Mouse (Mus musculus): Measurements from ENCODE around the gene Prkd1. TPM values are rescaled to one million over a fixed set of nuclear protein-coding genes. Genes with fewer than 3 reads are reported as not detected.
"Not testable (repeated sequence)": the region's sequence is repeated elsewhere in the genome, so short reads cannot be mapped to it uniquely, and the experiment has no call there.

Gene Prkd1
- polyA plus RNA-seq (2012; rRNA removed), result 6.7 and 8.0 TPM in 2 replicates

DNA sequence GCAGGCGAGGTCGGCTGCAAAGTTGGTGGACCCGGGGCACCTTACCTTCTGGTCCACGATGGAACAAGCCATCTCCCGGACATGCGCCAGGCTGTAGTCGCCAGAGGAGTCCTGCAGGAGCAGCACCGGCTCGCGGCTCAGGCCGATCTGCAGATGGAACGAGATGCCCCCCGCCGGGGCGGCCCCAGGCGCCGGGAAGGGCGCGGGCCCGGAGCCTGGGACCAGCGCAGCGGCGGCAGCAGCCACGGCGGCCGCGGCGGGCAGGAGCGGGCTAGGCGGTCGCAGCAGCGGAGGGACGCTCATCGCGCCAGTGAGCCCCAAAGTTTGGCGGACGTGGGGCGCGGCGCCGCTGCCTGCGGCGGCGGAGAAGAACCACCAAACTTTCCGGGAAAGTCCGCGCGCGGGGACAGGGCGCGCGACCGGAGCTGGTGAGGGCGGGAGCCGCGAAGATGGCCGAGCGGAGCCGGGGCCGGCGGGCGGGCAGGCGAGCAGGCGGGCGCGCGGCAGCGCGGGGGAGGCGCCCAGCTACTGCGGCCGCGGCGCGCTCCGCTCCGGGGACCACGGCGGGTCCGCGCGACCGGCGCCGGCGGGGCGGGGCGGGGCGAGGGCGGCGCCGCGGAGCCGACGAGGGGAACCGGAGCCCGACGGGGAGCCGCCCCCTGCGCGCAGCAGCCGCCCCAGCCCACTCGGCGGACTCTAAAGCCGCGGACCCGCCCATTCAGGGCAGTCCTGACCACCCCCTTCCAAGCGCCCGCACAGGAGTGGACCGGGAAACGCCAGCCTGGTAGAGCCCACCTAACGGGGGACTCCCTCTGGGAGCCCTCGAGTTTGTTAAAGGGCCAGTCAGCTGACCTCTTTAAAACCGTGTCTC, at the start of gene Prkd1:
Gene Prkd1, minus strand, starts transcription at position 428 of the 871 bp plus-strand sequence.
- peak in 1 of 2 experiments; percentile 43 for DNase-seq (ENCODE audit: extremely low spot score in 1 of 2, low spot score in 1 of 2)

DNA sequence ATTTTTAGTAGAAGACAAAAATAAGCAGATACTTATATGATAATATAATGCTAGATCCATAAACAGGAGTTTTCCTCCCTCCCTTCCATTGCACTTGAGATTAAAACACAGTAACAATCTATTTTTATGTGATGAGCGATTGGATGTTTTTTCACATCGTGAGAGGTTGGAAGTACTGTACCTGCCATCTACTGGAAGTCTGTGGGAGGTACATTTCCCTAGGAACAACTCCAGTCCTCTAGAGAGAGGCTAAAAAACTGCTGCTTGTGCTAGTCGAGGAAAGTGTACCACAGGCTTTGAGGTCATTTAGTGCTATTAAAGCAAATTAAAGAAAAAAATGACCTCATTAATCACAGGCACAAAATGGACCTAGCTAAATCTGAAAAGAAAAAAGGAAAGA, 48.6 kb upstream of the Prkd1 start:
- peak; percentile 23 to 70 for DNase-seq (ENCODE audit: extremely low spot score in 1 of 2, low spot score in 1 of 2)

DNA sequence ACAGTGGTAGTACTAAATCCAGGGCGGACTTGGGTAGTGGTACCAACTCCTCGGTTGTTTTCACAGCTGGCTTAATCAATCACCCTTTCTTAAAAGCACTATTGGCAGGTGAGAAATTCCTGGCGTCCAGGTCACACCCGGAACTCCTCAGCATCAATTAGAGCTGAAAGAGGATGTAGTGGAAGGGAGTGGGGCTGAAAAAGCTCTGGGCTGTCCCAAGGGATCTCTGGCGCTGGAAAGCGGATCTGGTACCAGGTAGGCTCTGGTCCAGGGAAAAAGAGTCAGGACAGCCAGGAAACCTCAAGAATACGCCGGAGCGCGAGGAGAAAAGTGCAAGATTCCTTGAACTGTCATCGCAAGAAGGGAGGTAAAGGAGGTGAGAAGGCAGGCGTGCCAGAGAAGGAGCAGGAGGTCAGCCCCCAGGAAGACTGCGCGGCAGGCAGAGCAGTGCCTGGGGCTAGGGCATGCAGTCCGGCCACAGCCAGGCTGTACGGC, 675 bp downstream of the Prkd1 start:
- no peak for DNase-seq (ENCODE audit: extremely low spot score in 1 of 2, low spot score in 1 of 2)

DNA sequence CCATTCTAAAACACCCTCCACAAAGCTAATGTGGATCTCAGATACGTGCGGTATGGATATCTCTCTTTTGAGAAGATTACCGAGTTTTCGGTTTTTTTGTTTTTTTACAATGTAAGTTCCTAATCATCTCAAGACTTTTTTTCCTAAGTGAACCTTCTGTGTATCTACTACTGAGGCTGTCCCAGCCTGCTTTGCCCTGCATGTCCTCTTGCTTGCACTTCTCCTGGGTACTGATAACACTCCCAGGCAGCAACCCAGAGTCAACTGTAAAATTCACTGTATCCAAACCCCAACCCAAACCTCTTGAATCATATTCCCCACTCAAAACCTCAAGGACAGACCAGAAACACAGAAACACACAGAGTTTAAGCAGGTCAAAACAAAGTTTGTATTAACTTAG, 2.0 kb downstream of the Prkd1 start:
- no peak for DNase-seq (ENCODE audit: extremely low spot score in 1 of 2, low spot score in 1 of 2)

DNA sequence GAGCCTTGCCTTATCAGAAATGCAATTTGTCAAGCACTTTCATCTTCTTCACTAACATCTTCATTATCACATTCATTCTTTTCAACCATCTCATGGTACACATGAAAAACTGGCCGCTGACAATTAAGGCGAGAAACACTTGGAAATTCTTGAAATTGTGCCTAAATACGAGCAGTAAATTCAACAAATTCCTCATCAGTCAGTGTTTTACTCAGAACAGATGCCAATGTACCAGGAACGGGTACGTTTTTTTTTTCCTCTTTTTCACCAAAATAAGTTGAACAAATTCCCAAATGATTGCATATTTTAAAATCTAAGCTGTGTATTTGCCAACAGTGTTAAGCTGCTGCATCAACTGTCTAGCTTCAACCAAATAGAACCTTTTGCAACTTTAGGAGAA, 6.2 kb downstream of the Prkd1 start:
- DNase-seq (ENCODE audit: extremely low spot score in 1 of 2, low spot score in 1 of 2), result no peak

DNA sequence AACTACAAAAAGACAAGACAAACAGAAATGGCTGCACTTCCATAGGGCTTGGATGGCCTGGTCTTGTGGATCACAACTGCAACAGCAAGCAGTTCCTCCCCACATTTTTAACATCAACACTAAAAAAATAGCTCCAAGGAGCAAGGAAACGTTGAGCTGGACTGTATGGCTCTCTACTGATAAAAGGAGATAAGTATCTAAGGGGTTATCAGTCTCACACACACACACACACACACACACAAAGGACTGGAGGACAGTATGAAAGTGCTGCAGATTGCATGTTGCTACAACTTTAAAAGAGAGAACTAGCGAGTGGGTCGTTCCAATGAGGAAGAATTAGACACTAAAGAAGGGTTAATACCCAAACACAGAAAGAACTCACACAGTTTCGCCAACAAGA, 8.7 kb downstream of the Prkd1 start:
- no peak for DNase-seq (ENCODE audit: extremely low spot score in 1 of 2, low spot score in 1 of 2)

DNA sequence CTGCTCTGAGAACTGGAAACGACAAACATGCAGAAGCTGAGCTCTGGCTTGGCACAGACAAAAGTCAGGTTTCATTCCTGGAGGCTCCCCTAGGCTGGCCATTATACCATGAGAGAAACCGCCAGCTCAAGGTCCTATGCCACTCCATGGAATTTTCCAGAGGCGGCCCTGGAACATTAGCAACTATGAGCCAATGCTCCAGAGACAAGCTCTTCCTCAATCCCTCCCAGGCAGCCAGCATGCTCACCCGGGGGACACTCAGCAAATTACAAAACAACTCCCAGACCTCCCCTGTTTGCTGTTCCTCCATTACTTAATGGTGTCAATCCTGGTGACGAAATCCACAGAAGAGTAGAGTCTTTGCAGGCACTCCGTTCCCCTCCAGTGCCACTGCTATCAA, 14.5 kb downstream of the Prkd1 start:
- DNase-seq (ENCODE audit: extremely low spot score in 1 of 2, low spot score in 1 of 2), result no peak

DNA sequence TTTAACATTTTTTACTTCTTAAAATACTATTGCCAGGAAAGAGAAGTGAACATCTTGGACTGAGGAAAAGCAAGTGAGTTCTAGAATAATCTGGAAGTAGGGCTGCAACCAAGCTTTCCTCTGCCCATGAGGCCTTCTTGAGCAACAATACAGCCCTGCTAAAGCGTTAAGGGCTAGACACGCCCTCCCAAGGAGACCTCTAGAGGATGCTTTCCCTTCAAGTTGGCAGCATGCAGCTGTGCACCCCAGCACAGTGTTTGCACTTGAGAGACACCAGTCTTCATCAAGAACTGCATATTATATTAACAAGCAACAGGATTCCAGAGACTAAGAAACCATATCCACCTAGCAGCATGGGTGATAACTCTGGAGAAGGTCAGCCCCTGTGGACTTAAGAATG, 22.8 kb downstream of the Prkd1 start:
- not testable (repeated sequence) for DNase-seq (ENCODE audit: extremely low spot score in 1 of 2, low spot score in 1 of 2)

DNA sequence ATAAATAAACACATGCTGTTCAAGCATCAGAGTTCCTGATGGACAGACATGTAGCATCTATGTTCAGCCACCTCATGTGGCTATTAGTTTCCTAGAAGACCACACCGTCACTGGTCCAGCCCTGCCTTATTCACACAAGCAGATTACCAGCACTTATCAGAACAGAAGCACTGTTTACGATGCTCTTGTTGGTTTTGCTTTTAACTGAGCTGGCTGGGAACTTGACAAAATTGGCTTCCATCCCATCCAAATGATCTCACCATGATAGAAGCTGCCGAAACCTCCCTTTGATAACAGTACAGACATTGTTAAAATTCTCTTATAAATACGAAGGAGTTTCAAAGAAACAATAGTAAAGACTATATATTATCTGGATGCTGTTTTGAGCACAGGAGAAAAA, 24.7 kb downstream of the Prkd1 start:
- no peak for DNase-seq (ENCODE audit: extremely low spot score in 1 of 2, low spot score in 1 of 2)

DNA sequence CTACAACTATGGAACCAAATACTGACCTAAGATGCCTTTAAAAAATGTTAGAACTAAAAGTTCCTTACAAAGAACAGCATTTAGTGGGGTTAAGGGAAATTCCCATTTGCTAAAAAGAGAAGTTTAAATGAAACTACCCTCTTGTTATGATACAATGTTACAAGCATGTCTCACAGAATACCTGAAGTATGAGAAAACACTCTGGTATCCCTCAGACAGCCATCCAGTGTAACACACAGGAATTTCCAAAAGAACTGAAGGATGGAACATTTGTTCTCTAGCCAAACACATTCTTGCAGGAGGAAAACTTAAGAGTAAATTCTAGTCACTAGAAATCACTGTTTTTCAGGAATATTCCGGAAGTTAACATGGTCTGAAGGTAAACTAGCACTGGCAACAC, 33.0 kb downstream of the Prkd1 start:
- DNase-seq (ENCODE audit: extremely low spot score in 1 of 2, low spot score in 1 of 2), result no peak

DNA sequence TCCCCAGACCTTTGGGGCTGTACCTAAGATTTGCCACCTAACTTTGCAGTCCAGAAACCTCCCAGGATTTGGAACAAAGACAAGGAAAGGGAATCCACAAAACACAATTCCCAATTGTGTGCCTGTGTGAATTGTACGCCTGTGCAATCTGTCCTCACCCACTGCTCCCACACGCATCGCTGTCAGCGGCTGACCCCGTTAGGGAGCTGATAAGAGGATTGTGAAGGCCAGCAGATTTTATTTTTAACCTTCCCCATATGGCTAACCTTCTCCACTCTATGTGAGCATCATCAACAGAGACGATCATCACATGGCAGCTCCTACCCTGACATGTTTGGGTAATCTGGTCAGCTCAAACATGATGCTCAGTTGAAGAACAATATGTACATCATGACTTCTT, 34.6 kb downstream of the Prkd1 start:
- DNase-seq (ENCODE audit: extremely low spot score in 1 of 2, low spot score in 1 of 2), result no peak

DNA sequence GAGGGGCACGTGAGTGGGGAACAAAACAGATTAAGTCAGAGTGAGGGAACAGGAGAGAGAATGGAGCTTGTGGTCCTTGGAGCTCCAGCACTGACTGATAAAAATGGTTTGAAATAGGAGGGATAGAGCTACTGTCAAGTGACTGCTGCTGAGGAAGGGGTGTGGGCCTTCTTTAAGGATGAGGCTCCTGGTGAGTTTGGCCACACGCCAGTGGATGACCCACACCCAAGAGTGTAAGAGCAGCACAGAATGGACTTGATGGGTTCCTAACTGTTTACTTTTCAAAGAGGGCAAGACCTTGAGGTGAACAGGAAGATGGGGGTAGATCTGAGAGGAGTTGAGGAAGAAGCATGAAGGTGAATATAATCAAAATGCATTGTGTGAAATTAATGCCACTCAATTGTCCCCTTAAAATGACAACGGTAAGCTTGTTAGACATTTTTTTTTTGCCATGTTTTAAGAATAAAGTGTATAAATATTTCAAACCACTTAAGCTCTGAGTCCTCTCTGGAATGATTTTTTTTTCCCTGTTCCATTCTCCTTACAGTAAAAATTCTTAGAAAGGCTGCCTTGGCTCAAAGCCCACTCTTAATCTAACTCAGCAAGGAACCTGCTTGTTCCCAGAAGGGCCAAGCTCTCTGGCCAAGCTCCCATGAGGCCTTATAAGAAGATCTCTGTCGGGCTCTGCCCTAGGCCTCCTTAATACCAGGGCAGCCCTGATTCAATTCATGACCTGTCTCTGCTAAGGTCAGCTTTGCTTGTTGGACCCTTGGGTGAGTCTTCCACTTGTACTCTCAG, 42.0 kb downstream of the Prkd1 start:
- DNase-seq (ENCODE audit: extremely low spot score in 1 of 2, low spot score in 1 of 2), result no peak

DNA sequence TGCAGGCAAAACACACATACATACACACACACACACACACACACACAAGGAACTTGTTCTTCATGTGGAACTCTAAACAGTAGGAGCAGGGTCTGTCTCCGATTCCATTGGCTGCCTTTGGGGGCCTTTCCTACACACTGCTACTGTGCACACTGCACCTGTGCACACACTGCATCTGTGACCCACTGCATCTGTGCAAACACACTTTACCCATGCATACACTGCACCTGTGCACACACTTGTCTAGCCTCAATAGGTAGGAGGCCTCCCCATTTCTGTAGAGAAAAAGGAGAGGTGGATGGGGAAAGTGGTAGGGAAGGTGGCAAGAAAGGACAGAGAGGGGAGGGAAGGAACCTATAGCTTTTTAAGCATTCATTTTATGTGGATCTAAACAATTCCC, 49.5 kb downstream of the Prkd1 start:
- no peak for DNase-seq (ENCODE audit: extremely low spot score in 1 of 2, low spot score in 1 of 2)

DNA sequence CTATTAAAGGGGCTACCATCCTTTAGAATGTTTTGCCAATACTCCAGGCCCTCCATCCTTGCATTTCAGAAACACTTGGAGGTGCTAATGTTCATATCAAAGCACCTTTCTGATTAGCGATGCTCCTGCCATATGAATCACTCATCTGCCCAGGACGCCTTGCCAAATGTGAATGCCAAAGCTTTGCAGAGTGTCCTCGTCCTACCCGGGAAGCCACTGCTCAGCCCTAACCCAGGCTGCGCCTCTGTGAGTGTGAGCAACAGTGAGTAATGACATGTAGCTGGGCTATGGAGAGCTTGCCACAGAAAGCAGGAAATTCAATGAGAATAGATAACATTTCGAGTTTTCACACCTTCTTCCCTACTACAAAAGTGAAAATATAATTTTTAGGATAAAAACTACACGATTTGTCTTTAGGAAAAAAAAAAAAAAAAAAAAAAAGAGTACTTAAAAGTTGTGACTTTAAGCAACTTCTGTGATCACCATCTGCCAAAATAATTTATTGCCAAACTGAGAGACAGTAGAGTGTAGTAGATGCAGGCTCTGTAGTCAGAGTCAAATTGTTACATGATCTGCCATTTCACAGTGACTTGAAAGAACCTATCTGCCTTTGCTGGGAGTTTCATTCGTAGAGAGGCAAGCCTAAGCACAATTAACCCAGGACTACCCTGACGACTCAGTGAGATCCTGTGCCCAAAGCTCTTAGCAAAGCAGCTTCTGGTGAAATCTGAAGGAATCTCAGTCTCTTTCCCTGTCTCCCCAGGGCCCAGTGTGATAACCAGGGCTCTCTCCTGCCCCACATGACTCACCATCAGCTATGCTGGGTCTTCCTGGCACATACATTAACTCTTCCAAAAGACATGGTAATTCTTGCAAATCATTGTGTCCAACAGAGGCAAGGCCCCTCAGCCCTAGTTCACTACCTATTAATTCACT, 50.6 kb downstream of the Prkd1 start:
- DNase-seq (ENCODE audit: extremely low spot score in 1 of 2, low spot score in 1 of 2), result peak in 1 of 2 experiments; percentile 52

DNA sequence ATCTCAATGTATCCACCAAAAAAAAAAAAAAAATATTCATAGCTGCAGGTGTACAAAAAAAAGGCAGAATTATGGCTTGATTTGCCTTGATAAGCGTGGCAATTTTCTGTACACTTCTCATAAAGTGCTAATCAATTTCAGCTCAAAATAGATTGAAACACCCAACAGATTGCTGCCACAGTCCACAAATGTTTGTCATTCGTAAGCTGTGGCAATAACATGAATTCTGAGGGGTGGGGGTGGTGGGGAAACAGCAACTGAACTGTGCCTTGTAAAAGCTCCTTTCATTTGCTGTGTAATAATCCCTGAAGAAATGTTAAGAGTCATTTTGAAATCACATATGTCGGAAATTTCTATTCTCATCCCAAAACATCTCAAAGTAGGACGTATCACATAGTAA, 51.4 kb downstream of the Prkd1 start:
- DNase-seq (ENCODE audit: extremely low spot score in 1 of 2, low spot score in 1 of 2), result no peak

DNA sequence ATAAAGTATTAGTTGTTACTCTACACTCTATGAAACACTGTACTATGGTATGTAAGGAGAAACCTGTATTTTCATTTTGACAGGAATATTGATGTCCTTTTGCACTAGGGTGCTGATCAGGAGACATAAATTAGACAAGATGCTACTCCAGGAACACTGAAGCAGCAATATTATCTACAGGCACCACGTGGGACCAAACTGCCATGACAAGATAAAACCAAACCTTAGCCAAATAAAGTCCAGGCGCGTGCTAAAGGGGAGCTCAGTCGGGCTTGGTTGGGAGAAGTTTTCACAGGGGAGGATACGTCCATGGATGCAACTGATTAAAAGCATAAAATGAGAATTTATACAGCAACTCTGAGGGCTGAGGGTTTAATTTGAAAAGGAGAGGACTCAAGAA, 53.1 kb downstream of the Prkd1 start:
- DNase-seq (ENCODE audit: extremely low spot score in 1 of 2, low spot score in 1 of 2), result no peak

DNA sequence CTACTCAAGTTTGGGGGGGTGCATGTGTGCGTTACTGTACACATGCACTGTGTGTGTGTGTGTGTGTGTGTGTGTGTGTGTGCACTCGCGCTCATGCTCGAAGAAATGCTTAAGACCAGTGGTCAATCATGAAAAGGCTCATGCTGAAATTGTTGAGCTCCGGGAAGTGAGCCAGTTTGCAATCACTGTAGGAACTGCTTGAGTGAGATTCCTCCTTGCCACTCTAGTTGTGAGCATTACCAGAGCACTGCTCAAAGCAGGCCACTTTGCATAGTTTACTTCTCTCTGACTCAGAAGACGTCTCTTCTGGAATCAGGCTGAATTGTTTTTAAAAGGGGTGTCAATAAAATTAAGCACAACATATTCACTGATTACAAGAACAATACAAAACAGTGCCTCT, 54.4 kb downstream of the Prkd1 start:
- no peak for DNase-seq (ENCODE audit: extremely low spot score in 1 of 2, low spot score in 1 of 2)

DNA sequence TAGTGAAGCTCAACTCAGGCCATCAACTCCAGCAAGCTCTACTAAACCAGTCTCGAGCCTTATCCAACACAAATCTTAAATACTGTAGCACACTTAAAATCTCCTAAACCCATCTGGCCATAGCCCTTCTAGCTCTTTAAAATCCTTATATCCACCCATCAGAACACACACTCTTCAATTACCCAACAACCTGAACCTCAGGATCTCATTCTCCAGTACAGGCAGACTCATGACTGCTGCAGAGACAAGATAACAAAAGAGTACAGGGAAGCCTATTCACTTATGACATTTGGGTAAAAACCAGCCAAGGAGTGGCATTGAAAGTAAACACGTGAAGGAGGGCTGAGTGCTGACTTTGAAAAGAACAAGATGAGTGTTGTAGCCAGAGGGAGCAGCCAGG, 55.4 kb downstream of the Prkd1 start:
- no peak for DNase-seq (ENCODE audit: extremely low spot score in 1 of 2, low spot score in 1 of 2)

DNA sequence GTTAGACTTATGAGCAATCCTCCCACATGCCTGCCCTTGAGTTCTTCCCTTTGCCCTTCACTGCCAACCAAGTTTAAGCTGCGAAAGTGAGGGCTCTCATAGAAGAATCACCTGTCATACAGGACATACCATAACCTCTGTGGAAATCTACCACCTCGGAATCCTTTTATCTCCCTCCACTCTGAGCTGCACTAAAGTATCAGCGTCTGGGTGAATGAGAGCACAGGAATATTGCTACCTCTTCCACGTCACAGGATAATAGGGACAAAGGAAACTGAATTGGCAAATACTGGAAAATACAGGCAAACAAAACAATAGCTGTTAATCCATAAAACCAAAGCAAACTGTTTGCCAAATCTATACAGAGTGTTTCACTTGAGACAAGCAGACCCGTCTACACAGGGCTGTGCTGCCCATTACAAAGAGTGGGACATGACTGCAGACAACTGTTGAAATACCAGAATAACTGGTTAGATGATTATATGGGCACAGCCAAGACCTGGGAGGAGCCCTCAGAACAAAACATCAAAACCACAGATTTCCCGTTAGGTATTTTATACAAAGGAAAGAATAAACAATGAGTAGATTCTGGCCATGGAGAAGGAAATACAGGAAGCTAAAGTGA, 60.6 kb downstream of the Prkd1 start:
- DNase-seq (ENCODE audit: extremely low spot score in 1 of 2, low spot score in 1 of 2), result no peak

DNA sequence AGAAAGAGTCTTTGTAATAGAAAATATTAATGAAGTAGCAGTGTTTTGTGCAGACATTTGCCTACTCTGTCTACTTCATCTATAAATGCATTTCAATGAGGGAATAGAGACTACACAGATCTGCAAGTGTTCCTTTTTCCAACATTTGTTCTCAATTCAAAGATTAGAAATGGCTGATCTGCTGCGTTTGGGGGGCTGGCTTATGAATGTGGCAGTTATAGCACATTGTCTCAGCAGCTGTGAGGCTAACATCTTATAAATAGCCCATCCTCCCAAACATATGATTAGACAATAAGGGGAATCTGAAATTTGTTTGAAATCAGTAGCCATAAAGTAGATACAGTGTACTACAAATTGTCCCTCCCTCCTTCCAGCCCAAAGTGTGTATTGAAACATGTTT, 83.7 kb downstream of the Prkd1 start:
- no peak for DNase-seq (ENCODE audit: extremely low spot score in 1 of 2, low spot score in 1 of 2)
